Mouse (Mus musculus): Measurements from ENCODE around the gene Id2. TPM values are rescaled to one million over a fixed set of nuclear protein-coding genes. Genes with fewer than 3 reads are reported as not detected.
A peak's percentile ranks its signal among the peaks of the same experiment; 100 is the strongest.

The Id2 gene
- polyA plus RNA-seq, 1 experiment: 88.2 TPM

- WGBS: under 1% methylated on average over 38 of the region's 38 CpGs
- Histone ChIP-seq H3K4me3 (ENCODE audit: low read depth, low read length) (peak overlapping the region; percentile 74), H3K27me3 (ENCODE audit: control insufficient read depth, insufficient read depth, low read length) (no peaks in the 10 kb centered on the region), H3K27ac (ENCODE audit: insufficient read depth, low read depth, low read length) (peak overlapping the region; percentile 58), H3K36me3 (ENCODE audit: control insufficient read depth, insufficient read depth, low read length) (no peaks in the 10 kb centered on the region), H3K4me1 (ENCODE audit: control insufficient read depth, insufficient read depth, insufficient read length, low read length) (peaks cover 10% of the 10 kb centered on the region; the same call in 1 of the 2 replicates)
- TF ChIP-seq POLR2A (IDR thresholded peaks at IDR 0.05; ENCODE audit: low read depth, low read length) (no peak), CTCF (IDR thresholded peaks at IDR 0.05; ENCODE audit: extremely low read depth, insufficient read length, insufficient replicate concordance, low read depth, low read length) (no peak)
Observed at GRCm38 (mm10) chr12:25099563-25100408, 2.8 kb upstream of the Id2 start.

GRCm38 (mm10) chr12:25099313-25099562 is 2.3 kb upstream of the Id2 start:
- Histone ChIP-seq H3K27me3 (ENCODE audit: control insufficient read depth, insufficient read depth, low read length) (no peaks in the 10 kb centered on the region), H3K4me3 (ENCODE audit: low read depth, low read length) (peak overlapping the region; percentile 74), H3K36me3 (ENCODE audit: control insufficient read depth, insufficient read depth, low read length) (no peaks in the 10 kb centered on the region), H3K27ac (ENCODE audit: insufficient read depth, low read depth, low read length) (peak overlapping the region; percentile 88), H3K4me1 (ENCODE audit: control insufficient read depth, insufficient read depth, insufficient read length, low read length) (peaks cover 10% of the 10 kb centered on the region; the same call in 1 of the 2 replicates)
- WGBS: 1% methylated on average over 9 of the region's 9 CpGs
- TF ChIP-seq POLR2A (IDR thresholded peaks at IDR 0.05; ENCODE audit: low read depth, low read length) (no peak; the same call in 1 of the 2 replicates), CTCF (IDR thresholded peaks at IDR 0.05; ENCODE audit: extremely low read depth, insufficient read length, insufficient replicate concordance, low read depth, low read length) (no peak)

- H3K27ac ChIP-seq (ENCODE audit: insufficient read depth, low read depth, low read length): peak overlapping the region; percentile 98
Observed at GRCm38 (mm10) chr12:25098561-25099312, 1.8 kb upstream of the Id2 start.

GRCm38 (mm10) chr12:25098161-25098550 is 1.2 kb upstream of the Id2 start:
- Histone ChIP-seq H3K4me1 (ENCODE audit: control insufficient read depth, insufficient read depth, insufficient read length, low read length) (peaks cover 14% of the 10 kb centered on the region; the same call in 1 of the 2 replicates), H3K36me3 (ENCODE audit: control insufficient read depth, insufficient read depth, low read length) (no peaks in the 10 kb centered on the region), H3K27ac (ENCODE audit: insufficient read depth, low read depth, low read length) (peak overlapping the region; percentile 98), H3K27me3 (ENCODE audit: control insufficient read depth, insufficient read depth, low read length) (no peaks in the 10 kb centered on the region), H3K4me3 (ENCODE audit: low read depth, low read length) (peak overlapping the region; percentile 74)
- TF ChIP-seq CTCF (IDR thresholded peaks at IDR 0.05; ENCODE audit: extremely low read depth, insufficient read length, insufficient replicate concordance, low read depth, low read length) (no peak), POLR2A (IDR thresholded peaks at IDR 0.05; ENCODE audit: low read depth, low read length) (no peak)
- WGBS: 4% methylated on average over 10 of the region's 10 CpGs

More at GRCm38 (mm10) chr12:25098561-25099312, 1.8 kb upstream of the Id2 start:
- H3K27me3 ChIP-seq (ENCODE audit: control insufficient read depth, insufficient read depth, low read length): no peaks in the 10 kb centered on the region
- H3K4me1 ChIP-seq (ENCODE audit: control insufficient read depth, insufficient read depth, insufficient read length, low read length): peaks cover 10% of the 10 kb centered on the region; the same call in 1 of the 2 replicates
- H3K4me3 ChIP-seq (ENCODE audit: low read depth, low read length): peak overlapping the region; percentile 74
- WGBS: under 1% methylated on average over 61 of the region's 61 CpGs
- no peaks in the 10 kb centered on the region for H3K36me3 ChIP-seq (ENCODE audit: control insufficient read depth, insufficient read depth, low read length)
- TF ChIP-seq CTCF (IDR thresholded peaks at IDR 0.05; ENCODE audit: extremely low read depth, insufficient read length, insufficient replicate concordance, low read depth, low read length): no peak
- peak; percentile 83 for TF ChIP-seq POLR2A (IDR thresholded peaks at IDR 0.05; ENCODE audit: low read depth, low read length)

GRCm38 (mm10) chr12:25097210-25098160 is 545 bp upstream of the Id2 start:
- TF ChIP-seq POLR2A (IDR thresholded peaks at IDR 0.05; ENCODE audit: low read depth, low read length): peak; percentile 42; the same call in 1 of the 2 replicates
- no peak for TF ChIP-seq CTCF (IDR thresholded peaks at IDR 0.05; ENCODE audit: extremely low read depth, insufficient read length, insufficient replicate concordance, low read depth, low read length)
- H3K4me3 ChIP-seq (ENCODE audit: low read depth, low read length): peak overlapping the region; percentile 74
- 8% methylated on average over 28 of the region's 28 CpGs for WGBS
- H3K4me1 ChIP-seq (ENCODE audit: control insufficient read depth, insufficient read depth, insufficient read length, low read length): peaks cover 20% of the 10 kb centered on the region
- H3K36me3 ChIP-seq (ENCODE audit: control insufficient read depth, insufficient read depth, low read length): no peaks in the 10 kb centered on the region
- no peaks in the 10 kb centered on the region for H3K27me3 ChIP-seq (ENCODE audit: control insufficient read depth, insufficient read depth, low read length)
- H3K27ac ChIP-seq (ENCODE audit: insufficient read depth, low read depth, low read length): peak overlapping the region; percentile 98

GRCm38 (mm10) chr12:25096640-25097051 is 294 bp downstream of the Id2 start:
- no peaks in the 10 kb centered on the region for H3K36me3 ChIP-seq (ENCODE audit: control insufficient read depth, insufficient read depth, low read length)
- peak overlapping the region; percentile 76 for H3K27ac ChIP-seq (ENCODE audit: insufficient read depth, low read depth, low read length)
- H3K4me3 ChIP-seq (ENCODE audit: low read depth, low read length): peak overlapping the region; percentile 71
- 2% methylated on average over 15 of the region's 15 CpGs for WGBS
- H3K4me1 ChIP-seq (ENCODE audit: control insufficient read depth, insufficient read depth, insufficient read length, low read length): peaks cover 22% of the 10 kb centered on the region
- H3K27me3 ChIP-seq (ENCODE audit: control insufficient read depth, insufficient read depth, low read length): no peaks in the 10 kb centered on the region
- no peak for TF ChIP-seq CTCF (IDR thresholded peaks at IDR 0.05; ENCODE audit: extremely low read depth, insufficient read length, insufficient replicate concordance, low read depth, low read length)
- no peak for TF ChIP-seq POLR2A (IDR thresholded peaks at IDR 0.05; ENCODE audit: low read depth, low read length)

Data from small intestine, adult 2 months (tissue).